Mouse (Mus musculus) ZHBTc4 (cell line): Measurements from ENCODE around the gene Lrrc23.

Experiments used
- DNase-seq: peaks from one replicate; pipeline ENCODE4 v3.0.0-alpha.2; 2011; ENCODE audit warnings: low read depth, low spot score

Gene Lrrc23

DNA sequence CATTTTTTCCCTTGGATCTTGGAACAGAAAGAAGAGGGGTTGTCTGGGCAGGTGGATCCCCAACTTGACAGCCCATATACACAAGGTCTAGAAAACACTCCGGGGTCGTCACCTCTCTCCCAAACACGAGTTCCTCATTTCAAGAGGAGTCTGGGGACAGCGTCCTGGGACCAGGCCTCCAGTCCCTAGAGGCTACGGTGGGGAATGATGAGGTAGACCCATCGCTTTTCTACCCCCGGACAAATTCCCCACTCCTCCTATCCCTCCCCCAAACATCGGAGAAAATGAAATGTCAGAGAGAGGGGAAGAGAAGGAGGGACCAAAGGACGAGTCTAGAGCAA, 10.9 kb downstream of the Lrrc23 start:
- no peak for DNase-seq

DNA sequence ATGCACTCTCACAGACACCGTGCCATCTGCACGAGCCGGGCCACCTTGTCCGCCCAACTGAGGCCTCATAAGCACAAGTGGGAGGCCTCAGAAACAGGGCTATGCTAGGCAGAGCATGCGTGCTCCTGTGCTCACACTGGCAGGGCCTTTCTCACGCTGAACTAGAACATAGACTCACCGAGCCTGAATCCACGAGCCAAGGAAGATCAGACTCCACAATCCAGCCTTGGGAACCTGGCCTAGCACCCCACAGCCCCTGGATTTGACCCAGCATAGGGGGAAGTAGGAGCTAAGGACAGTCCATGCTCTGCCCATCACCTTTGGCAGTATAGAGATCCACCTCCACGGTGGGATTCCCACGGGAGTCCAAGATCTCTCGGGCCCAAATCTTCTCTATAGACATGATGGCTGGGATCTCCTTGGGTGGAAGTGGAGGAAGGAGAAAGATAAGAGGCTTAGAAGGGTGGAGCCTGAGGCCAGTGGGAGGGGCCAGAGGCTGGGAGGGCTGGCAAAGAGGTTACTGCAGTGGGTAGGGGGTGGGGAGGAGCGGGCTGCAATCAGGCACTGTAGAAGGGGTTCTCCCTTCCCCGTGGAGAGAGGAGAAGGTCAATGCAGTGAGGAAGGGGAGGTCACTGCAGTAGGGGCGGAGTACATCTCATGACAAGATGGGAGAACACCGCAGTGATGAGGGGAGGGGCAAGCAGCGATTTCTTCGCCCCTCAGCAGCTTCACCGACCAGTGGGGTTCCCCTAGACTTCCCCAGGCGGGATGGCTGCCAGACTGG, 11.4 kb downstream of the Lrrc23 start:
- DNase-seq: peak; percentile 81

DNA sequence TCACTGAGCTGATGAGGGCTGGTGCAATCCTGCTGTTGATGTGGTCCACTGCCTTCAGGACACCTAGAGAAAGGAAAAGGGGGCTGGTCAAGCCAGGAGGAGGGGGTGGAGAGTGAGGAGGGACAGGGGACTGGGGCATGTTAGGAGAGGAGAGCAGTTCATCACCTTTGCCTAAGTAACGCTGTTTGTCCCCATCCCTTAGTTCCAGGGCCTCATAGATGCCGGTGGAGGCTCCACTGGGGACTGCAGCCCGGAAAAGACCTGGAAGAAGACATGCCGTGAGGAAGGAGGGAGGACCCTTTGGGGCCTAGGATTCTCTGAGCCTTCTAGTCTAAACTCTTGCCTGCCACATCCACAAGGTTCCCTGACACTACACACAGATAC, 12.0 kb downstream of the Lrrc23 start:
- no peak for DNase-seq

DNA sequence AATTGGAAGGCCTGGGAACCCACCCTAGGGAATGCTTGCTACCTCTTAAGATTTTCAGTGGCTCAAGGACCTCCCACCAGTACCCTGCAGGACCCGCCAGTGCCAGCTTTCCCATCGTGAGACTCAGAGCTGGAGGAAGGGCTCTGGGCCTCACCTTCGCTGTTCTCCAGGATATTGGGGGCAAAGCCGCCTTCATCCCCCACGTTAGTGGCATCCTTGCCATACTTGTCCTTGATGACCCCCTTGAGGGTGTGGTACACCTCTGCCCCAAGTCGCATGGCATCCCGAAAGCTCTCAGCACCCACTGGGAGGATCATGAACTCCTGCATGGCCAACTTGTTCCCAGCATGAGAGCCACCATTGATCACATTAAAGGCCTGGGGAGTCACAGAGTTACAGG, 13.6 kb downstream of the Lrrc23 start:
- DNase-seq: no peak

DNA sequence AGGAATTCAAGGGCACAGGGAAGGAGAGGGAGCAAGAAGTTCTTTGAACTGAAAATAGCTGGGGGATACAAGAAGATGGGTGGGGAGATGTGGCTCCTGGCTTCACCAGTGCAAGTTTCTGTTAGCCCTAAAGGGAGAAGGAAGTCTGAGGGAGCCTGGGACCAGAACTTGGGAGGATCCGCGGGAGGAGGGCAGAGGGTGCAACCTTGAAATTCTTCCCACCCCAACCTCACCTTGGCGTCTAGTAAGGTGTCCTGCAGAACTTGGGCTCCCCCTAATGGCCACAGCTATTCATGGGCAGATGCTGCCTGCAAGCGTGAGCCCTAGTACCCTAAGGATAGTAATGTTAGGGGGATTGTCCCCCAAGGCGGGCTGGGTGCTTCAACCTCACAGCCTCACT, 20.3 kb downstream of the Lrrc23 start:
- DNase-seq: peak; percentile 93

DNA sequence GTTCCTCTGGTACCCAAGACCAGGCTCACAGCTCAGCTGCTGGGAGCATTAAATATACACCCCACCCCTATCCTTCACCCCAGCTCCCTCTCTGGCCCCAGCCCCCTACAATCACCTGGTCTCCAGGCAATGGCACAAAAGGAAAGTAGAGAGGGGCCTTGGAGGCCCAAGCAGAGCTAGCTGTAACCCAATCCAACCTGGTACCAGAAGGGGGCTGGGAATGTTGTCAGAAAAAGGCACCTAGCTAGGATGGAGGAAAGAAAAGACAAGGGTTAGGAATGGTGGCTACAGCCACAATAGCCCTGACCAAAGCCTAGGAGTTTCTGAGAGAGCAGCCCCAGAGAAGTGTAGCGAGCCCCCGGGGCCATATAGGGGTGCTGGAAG, 20.7 kb downstream of the Lrrc23 start:
- DNase-seq: no peak

DNA sequence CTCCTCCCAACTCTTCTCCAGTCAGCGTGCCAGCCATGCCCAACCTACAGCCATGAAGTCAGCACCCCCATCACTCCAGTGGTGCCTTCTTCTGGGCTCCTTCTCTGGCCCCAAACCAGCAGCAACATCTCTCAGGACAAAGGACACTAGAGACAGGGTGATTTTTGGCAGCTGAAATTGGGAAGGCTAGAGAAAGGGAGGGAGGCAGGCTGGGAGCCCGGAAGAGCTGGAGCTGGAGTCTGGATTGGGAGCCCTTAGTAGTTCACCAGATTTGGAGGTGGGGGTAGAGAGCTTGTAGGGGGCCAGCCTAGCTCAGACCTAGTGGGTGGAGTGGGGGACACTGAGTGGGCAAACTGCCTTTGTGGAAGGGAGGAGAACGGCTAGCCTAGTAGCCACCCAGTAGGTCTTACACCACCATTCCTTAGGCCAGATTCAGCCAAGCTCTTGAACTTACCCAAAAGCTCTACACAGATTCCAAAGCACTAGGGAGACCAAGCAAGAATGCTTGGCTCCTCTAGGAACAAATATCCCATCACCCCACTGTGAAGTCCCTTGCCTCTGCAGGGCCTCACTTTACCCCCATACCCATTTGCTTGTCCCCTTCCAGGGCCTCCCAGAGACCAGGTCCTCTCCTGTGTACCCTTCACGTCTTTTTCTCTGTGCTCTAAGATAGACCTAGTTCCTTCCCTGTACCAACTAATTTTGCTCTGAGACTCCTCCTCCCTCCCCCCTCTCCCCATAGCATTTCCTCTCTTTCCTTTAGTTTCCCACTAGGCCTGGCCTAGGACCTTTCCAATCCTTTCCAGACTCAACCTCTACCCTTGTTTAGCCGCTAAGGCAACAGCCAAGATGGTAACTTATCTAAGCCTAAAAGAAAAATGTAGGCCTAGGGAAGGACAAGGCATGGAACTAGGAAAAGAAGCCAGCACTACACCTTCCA, 21.3 kb downstream of the Lrrc23 start:
- no peak for DNase-seq

DNA sequence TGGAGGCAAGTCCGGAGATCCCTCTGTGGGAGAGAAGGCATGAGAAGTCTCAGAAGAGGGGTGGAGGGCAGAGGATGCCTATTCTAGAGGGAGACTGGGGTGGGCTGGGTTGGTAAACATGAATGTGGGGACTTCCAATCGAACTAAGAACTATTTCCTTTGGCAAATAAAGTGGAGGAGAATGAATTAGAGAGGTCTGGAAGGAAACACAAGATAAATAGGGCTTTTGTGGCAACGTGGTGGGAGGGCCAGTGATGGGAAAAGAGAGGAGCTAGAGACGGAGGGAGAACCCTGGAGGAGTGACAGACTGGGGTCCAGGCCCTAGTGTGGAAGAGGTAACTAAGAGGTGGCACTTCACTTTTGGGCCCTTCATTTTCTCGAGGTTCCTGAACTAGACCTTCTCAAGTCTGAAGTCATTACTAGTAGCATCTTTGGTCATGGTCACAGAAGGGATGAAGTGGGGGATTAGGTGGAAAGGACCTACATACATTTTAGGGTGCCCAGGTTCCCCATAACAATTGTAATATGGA, 22.1 kb downstream of the Lrrc23 start:
- no peak for DNase-seq

DNA sequence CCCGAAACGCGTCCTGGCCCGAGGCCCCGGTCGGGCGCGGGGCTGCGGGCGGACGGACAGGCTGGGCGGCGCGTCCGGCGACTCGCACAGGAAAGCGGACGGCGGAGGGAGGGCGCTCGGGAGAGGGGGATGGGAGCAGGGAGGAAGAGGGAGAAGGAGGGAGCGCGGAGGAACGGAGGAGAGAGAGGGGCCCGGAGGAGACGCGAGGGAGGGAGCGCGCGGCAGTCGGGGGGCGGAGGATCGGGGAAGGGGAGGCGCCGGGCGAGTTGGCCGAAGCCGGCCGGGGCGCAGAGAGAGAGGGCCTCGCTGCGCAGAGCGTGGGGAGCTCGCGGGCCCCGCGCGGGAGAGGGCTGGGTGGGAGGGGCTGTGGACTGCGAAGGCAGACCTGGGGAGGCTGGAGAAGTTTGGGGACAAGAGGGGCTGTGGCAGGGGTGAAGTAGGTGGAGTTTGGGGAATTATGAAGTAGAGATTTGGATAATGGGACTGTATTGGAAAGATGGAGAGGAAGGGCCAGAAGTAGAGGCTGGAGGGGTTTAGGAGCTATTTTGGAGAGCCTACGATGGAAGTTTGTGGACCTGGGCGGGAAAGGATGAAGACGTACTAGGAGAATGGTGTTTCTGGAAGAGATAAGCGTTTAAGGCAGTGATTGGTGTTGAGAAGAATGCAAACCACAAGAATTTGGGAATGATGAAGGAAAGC, 22.7 kb downstream of the Lrrc23 start:
- peak; percentile 75 for DNase-seq

DNA sequence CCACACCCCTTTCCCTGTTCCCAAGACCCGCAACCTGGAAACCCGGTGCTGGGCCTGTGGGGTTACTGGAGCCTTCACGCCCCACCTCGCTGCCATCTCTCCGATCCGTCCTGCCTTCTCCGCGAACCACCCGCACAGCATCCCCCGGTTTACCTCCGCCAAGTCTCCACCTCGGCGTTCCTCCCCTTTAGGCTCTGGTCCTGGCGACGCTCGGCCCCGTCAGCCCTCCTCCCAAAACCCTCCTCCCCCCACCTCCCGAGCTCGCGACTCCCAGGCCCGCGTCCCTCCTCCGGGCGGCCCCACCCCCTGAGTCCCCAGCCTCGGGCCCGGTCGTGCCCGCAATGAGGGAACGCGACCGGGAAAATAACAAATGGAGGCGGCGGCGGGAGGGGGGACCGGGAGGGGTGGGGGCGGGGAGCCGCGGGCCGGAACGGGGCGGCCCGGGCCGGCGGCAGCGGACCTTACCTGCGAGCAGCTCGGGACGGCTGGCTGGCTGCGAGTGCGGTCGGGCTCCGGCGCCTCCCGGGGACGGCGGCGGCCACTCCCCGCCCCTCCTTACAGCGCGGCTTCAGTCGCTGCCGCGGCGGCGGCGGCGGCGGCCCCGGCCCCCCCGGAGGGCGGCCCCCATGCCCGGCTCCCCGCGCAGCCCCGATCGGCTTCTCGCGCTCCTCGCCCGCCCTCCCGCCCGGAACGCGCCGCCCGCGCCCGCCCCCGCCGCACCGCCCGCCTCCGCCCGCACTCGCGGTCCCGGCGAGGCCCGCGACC, 23.5 kb downstream of the Lrrc23 start, which contains the start of the genes Gm45234 and Atn1:
Gm45234 (minus strand) TSS at position 191 of the 765 bp plus-strand sequence.
Atn1 (minus strand) TSS at position 694 of the 765 bp plus-strand sequence.
- DNase-seq: peak; percentile 88

DNA sequence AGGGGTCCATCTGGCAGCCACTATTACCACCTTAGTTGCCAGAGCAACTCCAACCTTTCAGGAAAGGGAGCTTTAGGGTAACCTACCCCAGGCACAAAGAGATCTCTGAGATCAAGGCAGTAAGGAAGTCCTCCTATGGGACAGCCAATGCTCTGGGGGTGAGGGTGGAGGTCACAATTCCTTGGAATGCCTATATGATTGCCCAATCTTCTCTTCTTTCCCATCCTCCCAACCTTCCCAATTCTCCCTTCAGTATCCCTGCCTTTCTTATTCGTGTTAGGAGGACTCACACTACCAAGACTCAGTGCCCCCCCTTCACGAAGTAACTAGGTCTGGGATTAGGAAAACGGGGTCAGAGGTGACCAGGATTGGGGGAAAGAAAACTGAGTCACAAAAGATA, 24.2 kb downstream of the Lrrc23 start:
- no peak for DNase-seq

DNA sequence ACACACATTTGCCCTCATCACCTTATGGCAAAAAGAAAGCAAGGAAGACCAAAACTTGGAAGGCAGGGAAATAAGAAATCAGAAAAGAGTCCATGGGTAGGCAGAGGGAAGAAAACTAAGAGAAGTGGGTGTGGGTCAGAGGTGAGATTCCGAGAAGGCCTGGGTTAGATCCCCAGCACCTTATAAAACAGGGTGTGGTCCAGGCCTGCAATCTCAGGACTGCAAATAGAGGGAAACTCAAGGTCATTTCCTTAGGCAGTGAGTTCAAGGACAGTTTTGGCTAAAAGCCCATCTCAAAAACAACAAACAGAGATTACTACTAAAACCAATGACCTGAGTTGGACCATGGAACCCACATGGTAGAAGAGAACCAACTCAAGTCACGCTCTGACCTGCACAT, 25.7 kb downstream of the Lrrc23 start:
- peak; percentile 66 for DNase-seq

DNA sequence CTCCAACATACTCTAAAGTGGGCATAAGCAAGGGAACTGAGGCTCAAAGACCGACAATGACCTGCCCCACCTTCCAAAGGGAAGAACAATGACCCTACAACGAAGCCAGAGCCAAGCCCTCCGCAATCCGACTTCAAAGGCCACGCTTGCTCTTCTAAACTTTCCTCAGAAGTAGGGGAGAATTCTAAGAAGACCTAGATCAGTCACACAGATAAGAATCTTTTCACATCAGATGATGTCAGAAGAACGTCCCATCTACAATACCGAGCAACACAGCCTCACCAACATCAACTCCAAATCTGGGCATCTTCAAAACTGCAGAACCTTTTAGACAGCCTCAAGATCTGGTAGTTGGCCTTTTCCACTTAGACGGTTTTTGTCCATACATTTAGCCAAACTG, 29.1 kb downstream of the Lrrc23 start:
- no peak for DNase-seq

DNA sequence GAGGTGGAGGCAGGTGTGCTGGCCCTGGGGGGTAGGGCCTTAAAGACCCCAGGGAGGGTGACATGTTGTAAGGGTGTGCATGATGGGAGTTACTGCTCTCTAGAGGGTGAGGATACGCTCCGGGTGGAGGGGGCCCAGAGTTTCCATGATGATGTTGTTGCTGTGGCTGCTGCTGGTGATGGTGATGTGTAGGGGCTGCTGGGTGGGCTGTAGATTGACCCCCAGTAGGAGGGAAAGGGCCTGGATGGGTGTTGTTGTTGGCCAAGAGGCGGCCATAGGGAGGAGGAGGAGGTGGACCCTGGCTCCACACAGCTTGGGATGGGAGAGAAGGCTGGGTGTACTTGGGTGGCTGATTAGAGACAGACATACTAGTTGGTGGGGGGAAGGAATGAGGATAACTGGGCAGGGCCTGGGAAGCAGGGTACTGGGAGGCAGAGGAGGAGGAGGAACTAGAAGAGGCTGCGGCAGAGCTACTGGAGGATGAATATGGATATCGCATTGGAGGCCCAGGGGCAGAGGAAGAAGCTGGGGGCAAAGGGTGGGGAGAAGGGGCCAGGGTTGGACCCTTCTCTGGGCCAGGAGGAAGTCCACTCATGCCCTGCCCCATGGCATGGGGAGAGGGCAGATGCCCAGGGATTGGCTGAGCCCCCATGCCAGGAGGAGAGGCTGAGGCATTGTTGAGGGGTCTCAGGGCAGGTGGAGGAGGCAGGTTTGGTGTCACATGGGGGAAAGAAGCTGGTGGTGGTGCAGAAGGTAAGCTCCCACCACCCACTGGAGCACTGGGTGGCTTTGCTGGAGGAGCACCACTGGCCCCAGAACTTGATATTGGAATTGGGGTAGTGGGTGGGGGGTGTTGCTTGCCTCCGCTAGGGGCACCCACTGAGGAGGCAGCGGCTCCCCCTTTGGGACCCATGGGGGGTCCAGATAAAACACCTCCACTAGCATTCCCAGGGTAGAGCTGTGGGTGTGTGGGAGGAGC, 32.6 kb downstream of the Lrrc23 start:
- no peak for DNase-seq

DNA sequence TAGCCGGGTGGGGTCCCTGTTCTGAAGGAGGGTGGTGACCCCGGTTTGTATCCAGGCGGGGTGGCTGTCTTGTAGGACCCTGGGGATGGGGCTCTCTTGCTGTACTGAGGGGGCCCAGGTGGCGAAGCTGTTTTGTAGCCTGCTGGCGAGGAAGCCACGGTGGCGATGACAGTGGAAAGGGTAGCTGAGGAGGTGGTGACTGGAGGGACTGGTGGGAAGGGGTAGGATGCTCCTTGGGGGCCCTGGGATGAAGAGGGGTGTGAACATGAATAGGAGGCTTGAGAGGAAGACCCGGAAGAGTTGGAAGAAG, 33.3 kb downstream of the Lrrc23 start:
- DNase-seq: no peak

DNA sequence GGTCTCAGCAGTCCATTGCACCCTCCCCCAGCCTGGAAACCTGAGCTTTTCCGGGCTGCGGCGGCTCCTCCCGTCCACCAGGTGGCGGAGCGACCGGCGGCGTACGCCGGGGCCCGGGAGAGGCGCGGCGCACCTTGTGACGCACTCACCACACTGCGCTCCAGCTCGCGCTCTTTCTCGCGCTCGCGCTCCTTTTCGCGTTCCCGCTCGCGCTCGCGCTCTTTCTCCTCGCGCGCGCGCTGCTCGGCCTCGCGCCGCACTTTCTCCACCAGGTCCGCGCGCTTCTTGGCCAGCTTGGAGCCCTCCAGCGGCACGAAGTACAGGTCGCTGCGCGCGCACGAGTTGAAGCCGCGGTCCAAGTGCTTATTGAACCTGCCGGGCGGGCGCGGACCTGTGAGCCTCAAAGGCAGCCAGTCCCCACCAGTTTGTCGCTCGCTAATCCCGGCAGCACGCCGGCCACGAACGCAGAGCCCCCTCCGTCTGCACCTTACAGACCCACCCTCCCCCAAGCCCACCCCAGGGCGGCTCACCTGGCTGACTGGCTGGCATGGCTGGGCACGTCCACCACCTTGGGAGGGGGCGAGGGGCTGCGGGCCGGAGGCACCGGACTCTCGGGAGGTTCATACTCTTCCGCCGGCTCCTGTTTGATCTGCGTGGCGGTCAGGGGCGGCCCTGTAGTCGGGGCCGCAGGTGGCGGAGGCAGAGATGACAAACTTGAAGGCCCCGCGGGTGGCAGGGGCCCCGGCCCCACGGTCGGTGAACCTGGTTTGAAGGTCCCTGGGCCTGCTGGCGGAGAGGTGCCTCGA, 33.8 kb downstream of the Lrrc23 start:
- peak; percentile 99 for DNase-seq

DNA sequence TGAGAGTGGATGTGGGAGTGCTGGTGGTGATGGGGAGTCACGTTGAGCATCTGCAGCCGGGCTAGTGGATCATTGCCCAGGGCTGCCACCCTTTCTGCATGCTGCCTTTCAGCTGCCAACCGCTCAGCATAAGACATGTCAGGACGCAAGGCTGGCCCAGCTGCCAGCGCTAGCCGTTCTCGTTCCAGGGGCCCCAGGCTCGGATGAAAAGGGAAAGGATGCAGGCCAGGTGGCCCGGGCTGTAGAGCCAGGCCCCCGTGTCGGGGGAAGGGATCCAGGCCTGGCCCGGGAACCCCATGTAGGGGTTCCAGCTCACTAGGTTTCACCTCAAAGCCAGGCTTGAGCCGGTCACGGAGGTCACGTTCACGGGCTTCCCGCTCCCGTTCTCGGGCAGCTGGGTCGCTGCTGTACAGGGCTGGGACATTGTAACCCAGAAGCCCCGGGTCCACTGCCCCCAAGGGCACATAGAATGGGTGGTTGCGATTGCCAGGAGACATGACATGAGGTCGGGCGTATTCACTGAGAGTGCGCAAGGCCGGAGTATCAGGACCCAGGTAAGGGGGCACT, 34.7 kb downstream of the Lrrc23 start:
- no peak for DNase-seq

DNA sequence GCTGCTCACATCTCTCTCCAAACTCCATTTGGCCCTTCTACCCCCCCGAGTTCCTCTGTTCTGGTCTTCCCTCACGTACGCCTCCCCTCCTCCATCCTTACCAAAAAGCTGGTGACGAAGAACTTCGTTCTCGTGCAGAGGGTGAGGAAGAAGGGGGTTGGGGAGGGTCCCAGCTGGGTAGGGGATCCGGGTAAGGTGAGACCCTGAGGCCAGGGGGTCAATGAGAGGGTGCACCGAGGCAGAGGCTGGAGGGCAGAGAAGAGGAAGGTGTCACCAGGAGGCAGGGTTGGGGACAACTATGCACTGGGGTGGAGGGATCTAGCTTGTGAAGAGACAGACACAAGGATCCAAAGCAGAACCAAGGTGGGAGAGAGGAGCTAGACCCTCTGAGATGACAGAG, 35.9 kb downstream of the Lrrc23 start:
- DNase-seq: no peak
